Mouse (Mus musculus) liver, adult 2 months (tissue): ENCODE results near the gene Tmem208.

Experiments used
- CTCF ChIP-seq: fragments of 200-500 bp; IDR thresholded peaks from 2 replicates; pipeline ENCODE4 v1.5.1; 2011; ENCODE audit warnings: low read depth, low read length, control low read depth
- POLR2A ChIP-seq: fragments of 200-500 bp; IDR thresholded peaks from 2 replicates; pipeline ENCODE4 v1.6.1; 2011; ENCODE audit warnings: low read length, control low read depth; ENCODE audit not compliant: insufficient read depth; ENCODE audit errors: extremely low read depth

DNA sequence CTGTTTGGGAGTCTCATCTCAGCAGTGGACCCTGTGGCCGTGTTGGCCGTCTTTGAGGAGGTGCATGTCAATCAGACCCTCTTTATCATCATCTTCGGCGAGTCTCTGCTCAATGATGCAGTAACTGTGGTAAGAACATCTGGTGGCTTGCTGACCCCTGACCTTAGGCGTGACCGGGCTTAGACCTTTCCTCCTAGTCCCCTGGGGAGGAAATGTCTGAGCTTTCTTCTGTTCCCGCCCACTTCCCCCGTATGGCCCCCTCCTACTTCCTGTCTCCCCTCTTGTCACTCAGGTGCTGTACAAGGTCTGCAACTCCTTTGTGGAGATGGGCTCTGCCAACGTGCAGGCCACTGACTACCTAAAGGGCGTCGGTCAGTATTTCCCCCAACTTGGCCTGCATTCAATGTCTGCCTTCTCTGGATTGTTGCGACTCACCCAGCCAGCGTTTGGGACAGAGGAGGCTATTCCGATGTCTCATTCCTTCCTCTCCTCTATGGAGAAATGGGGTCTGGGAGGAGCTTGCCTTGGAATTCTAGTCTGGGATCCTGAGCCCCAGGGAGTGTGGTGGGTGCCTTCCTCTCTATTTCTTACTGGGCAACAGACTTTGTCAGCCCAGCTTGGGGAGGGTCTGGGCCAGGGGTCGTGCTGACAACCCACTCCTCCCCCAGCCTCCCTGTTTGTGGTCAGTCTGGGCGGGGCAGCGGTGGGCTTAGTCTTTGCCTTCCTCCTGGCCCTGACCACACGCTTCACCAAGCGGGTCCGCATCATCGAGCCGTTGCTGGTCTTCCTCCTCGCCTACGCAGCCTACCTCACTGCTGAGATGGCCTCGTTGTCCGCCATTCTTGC, 29.2 kb downstream of the Tmem208 start:
- TF ChIP-seq POLR2A (no peak), CTCF (no peak)
